Mouse (Mus musculus) kidney, adult 2 months (tissue): ENCODE results near the gene Bdh2.

ENCODE experiments used
- CTCF ChIP-seq: fragments of 200-500 bp; conservative IDR thresholded peaks from 2 replicates; pipeline ENCODE4 v1.5.1; 2011; ENCODE audit warnings: low read depth, mild to moderate bottlenecking, control low read depth, low read length, moderate library complexity, mixed read lengths; ENCODE audit not compliant: insufficient read depth, insufficient read length
- POLR2A ChIP-seq: fragments of 200-500 bp; IDR thresholded peaks from one replicate; pipeline ENCODE4 v1.6.1; 2011; ENCODE audit warnings: low read depth, low read length, control low read depth

DNA sequence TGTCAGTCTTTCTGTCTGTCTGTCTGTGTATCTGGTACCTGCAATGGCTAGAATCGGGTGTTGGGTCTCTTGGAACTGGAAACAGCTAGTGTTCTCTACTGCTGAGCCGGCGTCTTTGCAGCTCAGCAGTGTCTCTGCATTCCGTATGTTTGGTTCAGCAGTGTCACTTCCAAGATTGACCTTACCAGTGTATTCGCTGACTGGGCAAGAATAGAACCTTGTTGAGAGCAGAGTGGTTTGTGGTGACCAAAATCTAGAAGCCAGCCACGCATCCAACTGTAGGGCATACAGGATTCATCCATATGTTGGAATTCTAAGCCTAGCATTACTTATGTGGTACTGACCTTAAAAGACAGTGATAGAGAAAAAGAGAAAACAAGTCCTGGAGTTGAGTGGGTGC, 29.2 kb upstream of the Bdh2 start:
- TF ChIP-seq CTCF: no peak
- TF ChIP-seq POLR2A: no peak
